Mouse (Mus musculus): ENCODE measurements around the gene Yars2. TPM values are rescaled to one million over a fixed set of nuclear protein-coding genes. Genes with fewer than 3 reads are reported as not detected.
"Not testable (repeated sequence)": the region's sequence is repeated elsewhere in the genome, so short reads cannot be mapped to it uniquely, and the experiment has no call there.

Gene Yars2
- polyA plus RNA-seq, 1 experiment = 33.8 TPM

GRCm38 (mm10) chr16:16311319-16311718 is 8.6 kb downstream of the Yars2 start:
- 94% methylated on average over 5 of the region's 5 CpGs for WGBS
- no peak overlapping the region for H3K4me3 ChIP-seq (ENCODE audit: control insufficient read depth, insufficient read depth, low read length)
- TF ChIP-seq CTCF (IDR thresholded peaks at IDR 0.05; ENCODE audit: borderline replicate concordance, control insufficient read depth, extremely low read depth, insufficient read depth, low read length, poor library complexity) = no peak
- no peak for TF ChIP-seq POLR2A (IDR thresholded peaks at IDR 0.05; ENCODE audit: control insufficient read depth, extremely low read depth, insufficient read depth, low read length, poor library complexity)
- H3K27ac ChIP-seq (ENCODE audit: control insufficient read depth, insufficient read depth, low read length) = no peak overlapping the region
- DNase-seq = no peak
- H3K4me1 ChIP-seq (replicated peaks; ENCODE audit: control insufficient read depth, insufficient read depth, low read length) = no peaks in the 10 kb centered on the region
- no peaks in the 10 kb centered on the region for H3K27me3 ChIP-seq (ENCODE audit: control insufficient read depth, insufficient read depth, low read length)
- peaks cover 30% of the 10 kb centered on the region for H3K36me3 ChIP-seq (ENCODE audit: control insufficient read depth, insufficient read depth, low read length)

GRCm38 (mm10) chr16:16325775-16326336 is 23.1 kb downstream of the Yars2 start:
- H3K36me3 ChIP-seq (ENCODE audit: control insufficient read depth, insufficient read depth, low read length) = peaks cover 36% of the 10 kb centered on the region
- TF ChIP-seq CTCF (IDR thresholded peaks at IDR 0.05; ENCODE audit: borderline replicate concordance, control insufficient read depth, extremely low read depth, insufficient read depth, low read length, poor library complexity) (no peak), POLR2A (IDR thresholded peaks at IDR 0.05; ENCODE audit: control insufficient read depth, extremely low read depth, insufficient read depth, low read length, poor library complexity) (no peak)
- H3K4me3 ChIP-seq (ENCODE audit: control insufficient read depth, insufficient read depth, low read length) = no peak overlapping the region
- no peak overlapping the region for H3K27ac ChIP-seq (ENCODE audit: control insufficient read depth, insufficient read depth, low read length)
- no peak for DNase-seq
- no peaks in the 10 kb centered on the region for H3K4me1 ChIP-seq (replicated peaks; ENCODE audit: control insufficient read depth, insufficient read depth, low read length)
- H3K27me3 ChIP-seq (ENCODE audit: control insufficient read depth, insufficient read depth, low read length) = no peaks in the 10 kb centered on the region
- 98% methylated on average over 5 of the region's 5 CpGs for WGBS

- Histone ChIP-seq H3K27me3 (ENCODE audit: control insufficient read depth, insufficient read depth, low read length) (no peaks in the 10 kb centered on the region), H3K36me3 (ENCODE audit: control insufficient read depth, insufficient read depth, low read length) (peaks cover 6% of the 10 kb centered on the region; the same call in 1 of the 2 replicates), H3K27ac (ENCODE audit: control insufficient read depth, insufficient read depth, low read length) (no peak overlapping the region), H3K4me1 (replicated peaks; ENCODE audit: control insufficient read depth, insufficient read depth, low read length) (no peaks in the 10 kb centered on the region), H3K4me3 (ENCODE audit: control insufficient read depth, insufficient read depth, low read length) (no peak overlapping the region)
- WGBS = 93% methylated on average over 5 of the region's 5 CpGs
- TF ChIP-seq POLR2A (IDR thresholded peaks at IDR 0.05; ENCODE audit: control insufficient read depth, extremely low read depth, insufficient read depth, low read length, poor library complexity) (no peak), CTCF (IDR thresholded peaks at IDR 0.05; ENCODE audit: borderline replicate concordance, control insufficient read depth, extremely low read depth, insufficient read depth, low read length, poor library complexity) (no peak)
- no peak for DNase-seq
Measured at GRCm38 (mm10) chr16:16346420-16346819, 43.7 kb downstream of the Yars2 start.

- H3K4me3 ChIP-seq (ENCODE audit: control insufficient read depth, insufficient read depth, low read length) = peak overlapping the region; percentile 8; the same call in 1 of the 2 replicates
- 0 out of 2 replicates have a peak, but pooled peaks cover 2% of the 10 kb centered on the region for H3K36me3 ChIP-seq (ENCODE audit: control insufficient read depth, insufficient read depth, low read length)
- H3K4me1 ChIP-seq (replicated peaks; ENCODE audit: control insufficient read depth, insufficient read depth, low read length) = peaks cover 4% of the 10 kb centered on the region
- 4% methylated on average over 6 of the region's 6 CpGs for WGBS
- TF ChIP-seq CTCF (IDR thresholded peaks at IDR 0.05; ENCODE audit: borderline replicate concordance, control insufficient read depth, extremely low read depth, insufficient read depth, low read length, poor library complexity) = no peak
- TF ChIP-seq POLR2A (IDR thresholded peaks at IDR 0.05; ENCODE audit: control insufficient read depth, extremely low read depth, insufficient read depth, low read length, poor library complexity) = no peak
- DNase-seq = peak; percentile 10
- no peaks in the 10 kb centered on the region for H3K27me3 ChIP-seq (ENCODE audit: control insufficient read depth, insufficient read depth, low read length)
- no peak overlapping the region for H3K27ac ChIP-seq (ENCODE audit: control insufficient read depth, insufficient read depth, low read length)
Measured at GRCm38 (mm10) chr16:16357908-16358307, 55.1 kb downstream of the Yars2 start.

- Histone ChIP-seq H3K4me3 (ENCODE audit: control insufficient read depth, insufficient read depth, low read length) (peak within 1 kb of the TSS; percentile 76), H3K27ac (ENCODE audit: control insufficient read depth, insufficient read depth, low read length) (peak within 1 kb of the TSS; percentile 22), H3K4me1 (replicated peaks; ENCODE audit: control insufficient read depth, insufficient read depth, low read length) (peaks cover 4% of the 10 kb centered on the region), H3K27me3 (ENCODE audit: control insufficient read depth, insufficient read depth, low read length) (no peaks in the 10 kb centered on the region), H3K36me3 (ENCODE audit: control insufficient read depth, insufficient read depth, low read length) (no peaks in the 10 kb centered on the region)
- under 1% methylated on average over 55 of the region's 55 CpGs for WGBS
- peak; percentile 60; the same call in 1 of the 2 replicates for TF ChIP-seq CTCF (IDR thresholded peaks at IDR 0.05; ENCODE audit: borderline replicate concordance, control insufficient read depth, extremely low read depth, insufficient read depth, low read length, poor library complexity)
- peak; percentile 57; the same call in 1 of the 2 replicates for TF ChIP-seq POLR2A (IDR thresholded peaks at IDR 0.05; ENCODE audit: control insufficient read depth, extremely low read depth, insufficient read depth, low read length, poor library complexity)
- DNase-seq = peak; percentile 94
Measured at GRCm38 (mm10) chr16:16358481-16359100, 55.8 kb downstream of the Yars2 start, which contains the start of gene Dnm1l. Gene Dnm1l (minus strand): TSS chr16:16358959.

- 61% methylated on average over 9 of the region's 9 CpGs for WGBS
- not testable (repeated sequence) for H3K27ac ChIP-seq (ENCODE audit: control insufficient read depth, insufficient read depth, low read length); DNase-seq; H3K27me3 ChIP-seq (ENCODE audit: control insufficient read depth, insufficient read depth, low read length); H3K4me3 ChIP-seq (ENCODE audit: control insufficient read depth, insufficient read depth, low read length); H3K36me3 ChIP-seq (ENCODE audit: control insufficient read depth, insufficient read depth, low read length); H3K4me1 ChIP-seq (replicated peaks; ENCODE audit: control insufficient read depth, insufficient read depth, low read length)
Measured at GRCm38 (mm10) chr16:16359101-16359482, 56.3 kb downstream of the Yars2 start.

Other genes with a start within 250 kb of the Yars2 start
- 1.2 and 4.5 TPM in 2 replicates for gene Pkp2, start 89.6 kb upstream of the Yars2 start, polyA plus RNA-seq (2012; rRNA removed)
- gene Dnm1l, start 56.0 kb downstream of the Yars2 start, polyA plus RNA-seq (2012; rRNA removed) = 11.8 and 13.3 TPM in 2 replicates

Data from thymus, adult 2 months (tissue).